15 mouse cellular contexts compared by ENCODE assay signal in genomic region chr7:29037261-29037660, GRCm38 (mm10). TPM values are rescaled to one million over a fixed set of nuclear protein-coding genes. Genes with fewer than 3 reads are reported as not detected.
DNase-seq lines count a peak whose midpoint lies in the region; ATAC-seq and TF ChIP-seq lines count a peak whose summit lies in the region.
"Had no signal": no experiment of that assay in that cellular context is flagged by ENCODE, and none has a peak within 500 bp of the region (broad histone marks: within the 10 kb centered on the region; RNA-seq: fewer than 3 reads in every experiment).

No protein-coding gene starts in this region.

- H3K36me3 ChIP-seq in liver, postnatal 0 days (replicated peaks; ENCODE audit: insufficient read depth, low read length), result no peaks in the 10 kb centered on the region
- H3K36me3 ChIP-seq in liver, embryonic 11.5 days (ENCODE audit: control insufficient read depth, insufficient read depth, low read length), result no peaks in the 10 kb centered on the region
- H3K36me3 ChIP-seq: liver, embryonic 15.5 days; stomach, embryonic 15.5 days had no signal

- H3K4me1 ChIP-seq in liver, postnatal 0 days (ENCODE audit: insufficient read depth), result peaks cover 10% of the 10 kb centered on the region
- H3K4me1 ChIP-seq in liver, embryonic 11.5 days (replicated peaks; ENCODE audit: control insufficient read depth, insufficient read depth, low read length), result 0 out of 2 replicates have a peak, but pooled peaks cover 3% of the 10 kb centered on the region

- no peaks in the 10 kb centered on the region for H3K9me3 ChIP-seq in liver, postnatal 0 days (ENCODE audit: low read length)
- no peaks in the 10 kb centered on the region for H3K9me3 ChIP-seq in liver, embryonic 11.5 days (ENCODE audit: control insufficient read depth, low read length)
- H3K9me3 ChIP-seq: liver, embryonic 15.5 days; stomach, embryonic 15.5 days had no signal

- H3K4me2 ChIP-seq in liver, postnatal 0 days (ENCODE audit: low read depth, low read length), result no peak overlapping the region
- no peak overlapping the region for H3K4me2 ChIP-seq in liver, embryonic 11.5 days
- H3K4me2 ChIP-seq: liver, embryonic 15.5 days; midbrain, embryonic 11.5 days; stomach, embryonic 15.5 days had no signal

- no peak overlapping the region for H3K4me3 ChIP-seq in liver, postnatal 0 days (ENCODE audit: low read depth, low read length)
- no peak overlapping the region for H3K4me3 ChIP-seq in liver, embryonic 11.5 days (ENCODE audit: low read depth, low read length)
- H3K4me3 ChIP-seq: liver, embryonic 15.5 days; stomach, embryonic 15.5 days had no signal

- WGBS in liver, postnatal 0 days (ENCODE audit: insufficient replicate concordance), result 83% methylated on average over 6 of the region's 6 CpGs
- 78% methylated on average over 6 of the region's 6 CpGs for WGBS in liver, embryonic 11.5 days

- no peak overlapping the region for H3K27ac ChIP-seq in liver, postnatal 0 days (ENCODE audit: low read depth)
- H3K27ac ChIP-seq in liver, embryonic 11.5 days (ENCODE audit: low read depth, low read length), result no peak overlapping the region
- H3K27ac ChIP-seq: liver, embryonic 15.5 days; stomach, embryonic 15.5 days had no signal

- peak; percentile 40 for TF ChIP-seq CTCF in liver, postnatal 0 days (IDR thresholded peaks at IDR 0.05; ENCODE audit: low read depth)

- no peak for TF ChIP-seq EP300 in liver, postnatal 0 days (IDR thresholded peaks at IDR 0.05; ENCODE audit: low read depth)

- DNase-seq in CD4-positive, CD25-positive, alpha-beta regulatory T cell, adult 2 months (ENCODE audit: low read depth, low spot score), result peak; percentile 62
- no peak for DNase-seq in liver, postnatal 0 days
- DNase-seq in liver, embryonic 11.5 days (ENCODE audit: low spot score), result no peak
- peak; percentile 47 for DNase-seq in 3T3-L1 (ENCODE audit: low read depth, low spot score)
- DNase-seq in NIH3T3 (ENCODE audit: low read depth), result peak; percentile 66
- DNase-seq in retina, embryonic 14.5 days (ENCODE audit: low spot score), result no peak
- DNase-seq: cerebellum, adult 11-12 months; gastrocnemius, postnatal 36 days; kidney, adult 8-10 months; layer of hippocampus, adult 9-11 months had no signal

- no peaks in the 10 kb centered on the region for H3K27me3 ChIP-seq in liver, postnatal 0 days (ENCODE audit: insufficient read depth, low read length)
- no peaks in the 10 kb centered on the region for H3K27me3 ChIP-seq in liver, embryonic 11.5 days (replicated peaks; ENCODE audit: control insufficient read depth, insufficient read depth, low read length)
- H3K27me3 ChIP-seq: liver, embryonic 15.5 days; stomach, embryonic 15.5 days had no signal

- no peak overlapping the region for H3K9ac ChIP-seq in liver, postnatal 0 days (replicated peaks)
- H3K9ac ChIP-seq in liver, embryonic 11.5 days (ENCODE audit: low read depth, low read length), result no peak overlapping the region
- H3K9ac ChIP-seq: liver, embryonic 15.5 days; stomach, embryonic 15.5 days had no signal

- no peak for ATAC-seq in CD4-positive, CD25-positive, alpha-beta regulatory T cell, adult 4 months
- ATAC-seq in liver, postnatal 0 days, result no peak
- ATAC-seq in liver, embryonic 11.5 days (replicated peaks; ENCODE audit: low FRiP score), result no peak
- ATAC-seq in megakaryocyte-erythroid progenitor cell, adult 5-6 weeks (replicated peaks; ENCODE audit: low FRiP score, low TSS enrichment, poor library complexity, severe bottlenecking), result no peak

RNA-seq across cellular contexts. Expression of gene Map4k1, which starts 55.4 kb away (rescaled TPM):
- polyA plus RNA-seq in CD4-positive, CD25-positive, alpha-beta regulatory T cell, adult 4 months (2017; shearing (Covaris generic)), result 100 to 1,000 TPM in 1 of 2 experiments, 10 to 100 TPM in 1; 93.7 to 171 TPM
- 11.9 and 16.5 TPM in 2 replicates for polyA plus RNA-seq in liver, postnatal 0 days (2015; fragmentation: Nextera tagmentation; extraction: Ambion mirVana)
- polyA plus RNA-seq in liver, embryonic 11.5 days (2014; fragmentation: Nextera tagmentation; extraction: Ambion mirVana), result 50.7 and 53.2 TPM in 2 replicates
- 64.1 and 76.8 TPM in 2 replicates for total RNA-seq in megakaryocyte-erythroid progenitor cell, adult 5-6 weeks (2014; fragmentation: Nextera tagmentation)
- 42.6 and 47.9 TPM in 2 replicates for total RNA-seq in megakaryocyte-erythroid progenitor cell, adult 5-6 weeks (2017)

RNA-seq across cellular contexts. Expression of gene Eif3k, which starts 55.6 kb away (rescaled TPM):
- 100 to 1,000 TPM; 656 to 763 TPM for polyA plus RNA-seq in CD4-positive, CD25-positive, alpha-beta regulatory T cell, adult 4 months (2017; shearing (Covaris generic))
- 162 and 166 TPM in 2 replicates for polyA plus RNA-seq in liver, postnatal 0 days (2015; fragmentation: Nextera tagmentation; extraction: Ambion mirVana)
- polyA plus RNA-seq in liver, embryonic 11.5 days (2014; fragmentation: Nextera tagmentation; extraction: Ambion mirVana), result 421 and 425 TPM in 2 replicates
- 499 and 586 TPM in 2 replicates for total RNA-seq in megakaryocyte-erythroid progenitor cell, adult 5-6 weeks (2014; fragmentation: Nextera tagmentation)
- total RNA-seq in megakaryocyte-erythroid progenitor cell, adult 5-6 weeks (2017), result 360 and 454 TPM in 2 replicates

Comparison
In these comparisons a context has a peak if more than half of its experiments do, and no peak if none do; other contexts are left out.
1. DNase-seq: peak in CD4-positive, CD25-positive, alpha-beta regulatory T cell, adult 2 months (single experiment), 3T3-L1 (single experiment) and NIH3T3 (single experiment); none in liver, postnatal 0 days (single experiment), liver, embryonic 11.5 days (single experiment) and retina, embryonic 14.5 days (single experiment).